Mouse (Mus musculus) MEL (cell line): ENCODE data around the gene Sall1. TPM values are rescaled to one million over a fixed set of nuclear protein-coding genes. Genes with fewer than 3 reads are reported as not detected.

Experiments used
- DNase-seq: peaks from one replicate; pipeline ENCODE4 v3.0.0; 2011; ENCODE audit warnings: low read depth, low spot score
- H3K27ac ChIP-seq: 2 replicates; pipeline ENCODE4 v1.5.1; 2012; ENCODE audit warnings: low read depth, mild to moderate bottlenecking, control low read depth, low read length, moderate library complexity; ENCODE audit not compliant: control insufficient read depth
- H3K27me3 ChIP-seq, 2 experiments: fragments of 150-350 bp in 1 of 2; sonication (generic) in 1 of 2; 2 replicates each; pipeline ENCODE4 v1.6.1; 2012; ENCODE audit warnings: low read length in 2 of 2, mild to moderate bottlenecking in 2 of 2, improper control_type of control experiment in 1 of 2, moderate library complexity in 1 of 2; ENCODE audit not compliant: insufficient read depth in 2 of 2, control insufficient read depth in 1 of 2
- H3K36me3 ChIP-seq, 2 experiments: 2 replicates each; pipeline ENCODE4 v1.6.1; 2012 to 2014; ENCODE audit warnings: low read length in 2 of 2, improper control_type of control experiment in 1 of 2, inconsistent platforms in 1 of 2, mild to moderate bottlenecking in 1 of 2; ENCODE audit not compliant: insufficient read depth in 2 of 2, control insufficient read depth in 1 of 2
- H3K4me1 ChIP-seq, 2 experiments: fragments of 150-350 bp in 1 of 2; sonication (generic) in 1 of 2; 2 replicates each; pipeline ENCODE4 v1.6.1; 2012; ENCODE audit warnings: low read length in 2 of 2, improper control_type of control experiment in 1 of 2, mild to moderate bottlenecking in 1 of 2; ENCODE audit not compliant: insufficient read depth in 2 of 2, control insufficient read depth in 1 of 2
- H3K4me3 ChIP-seq, 2 experiments: fragments of 150-350 bp in 1 of 2; sonication (generic) in 1 of 2; 2 replicates each; pipeline ENCODE4 v1.5.1; 2012; ENCODE audit warnings: low read depth in 2 of 2, low read length in 2 of 2, mild to moderate bottlenecking in 2 of 2, moderate library complexity in 2 of 2, control low read depth in 1 of 2, improper control_type of control experiment in 1 of 2; ENCODE audit not compliant: control insufficient read depth in 1 of 2, insufficient read depth in 1 of 2
- H3K79me2 ChIP-seq: 2 replicates; pipeline ENCODE4 v1.6.1; 2012; ENCODE audit warnings: mild to moderate bottlenecking, low read length, moderate library complexity; ENCODE audit not compliant: control insufficient read depth, poor library complexity, insufficient read depth
- H3K9ac ChIP-seq: 2 replicates; pipeline ENCODE4 v1.6.1; 2012; ENCODE audit warnings: low read depth, mild to moderate bottlenecking, control low read depth, low read length, moderate library complexity; ENCODE audit not compliant: control insufficient read depth, poor library complexity, severe bottlenecking
- H3K9me3 ChIP-seq: fragments of 150-350 bp; sonication (generic); replicated peaks from 2 replicates; pipeline ENCODE4 v1.6.1; 2012; ENCODE audit warnings: mild to moderate bottlenecking, low read length, improper control_type of control experiment, moderate library complexity; ENCODE audit not compliant: insufficient read depth
- CHD1 ChIP-seq: IDR thresholded peaks from 2 replicates; pipeline ENCODE4 v1.6.1; 2012; ENCODE audit warnings: low read depth, mild to moderate bottlenecking, inconsistent platforms, low read length, improper control_type of control experiment
- CHD2 ChIP-seq: IDR thresholded peaks from 2 replicates; pipeline ENCODE4 v1.6.1; 2011; ENCODE audit warnings: low read length, improper control_type of control experiment
- CTCF ChIP-seq, 3 experiments: IDR thresholded peaks in 2 of 3; conservative IDR thresholded peaks in 1 of 3; 2 replicates each; pipeline ENCODE4 v1.5.1; 2011 to 2012; ENCODE audit warnings: low read length in 3 of 3, low read depth in 2 of 3, mild to moderate bottlenecking in 2 of 3, improper control_type of control experiment in 1 of 3, inconsistent platforms in 1 of 3, mixed read lengths in 1 of 3, moderate library complexity in 1 of 3; ENCODE audit not compliant: control insufficient read depth in 1 of 3, insufficient read depth in 1 of 3, poor library complexity in 1 of 3, severe bottlenecking in 1 of 3
- EP300 ChIP-seq, 2 experiments: IDR thresholded peaks; 2 replicates each; pipeline ENCODE4 v1.6.1; 2011; ENCODE audit warnings: improper control_type of control experiment in 2 of 2, low read length in 2 of 2, low read depth in 1 of 2, mild to moderate bottlenecking in 1 of 2
- GATA1 ChIP-seq: IDR thresholded peaks from 2 replicates; pipeline ENCODE4 v1.6.1; 2011; ENCODE audit warnings: low read depth, low read length, improper control_type of control experiment
- HCFC1 ChIP-seq: IDR thresholded peaks from 2 replicates; pipeline ENCODE4 v1.6.1; 2012; ENCODE audit warnings: low read depth, mild to moderate bottlenecking, inconsistent platforms, low read length, improper control_type of control experiment, moderate library complexity
- KAT2A ChIP-seq: conservative IDR thresholded peaks from 2 replicates; pipeline ENCODE4 v1.6.1; 2012; ENCODE audit warnings: low read depth, low read length, improper control_type of control experiment, inconsistent platforms
- MAFK ChIP-seq: IDR thresholded peaks from 2 replicates; pipeline ENCODE4 v1.6.1; 2011; ENCODE audit warnings: low read depth, mild to moderate bottlenecking, low read length, improper control_type of control experiment, borderline replicate concordance
- MAX ChIP-seq: IDR thresholded peaks from 2 replicates; pipeline ENCODE4 v1.6.1; 2011; ENCODE audit warnings: low read length, improper control_type of control experiment
- MEF2A ChIP-seq: IDR thresholded peaks from 2 replicates; pipeline ENCODE4 v1.6.1; 2014; ENCODE audit warnings: low read depth, mild to moderate bottlenecking, inconsistent platforms, low read length, improper control_type of control experiment; ENCODE audit not compliant: poor library complexity, insufficient replicate concordance, severe bottlenecking; ENCODE audit errors: extremely low read depth
- MYB ChIP-seq: IDR thresholded peaks from 2 replicates; pipeline ENCODE4 v1.6.1; 2011; ENCODE audit warnings: mild to moderate bottlenecking, low read depth, low read length, improper control_type of control experiment
- MYC ChIP-seq: IDR thresholded peaks from 2 replicates; pipeline ENCODE4 v1.6.1; 2011; ENCODE audit warnings: low read depth, mild to moderate bottlenecking, low read length, improper control_type of control experiment, moderate library complexity
- POLR2A ChIP-seq, 2 experiments: IDR thresholded peaks; 2 replicates each; pipeline ENCODE4 v1.6.1; 2011 to 2012; ENCODE audit warnings: low read length in 2 of 2, mild to moderate bottlenecking in 2 of 2, control low read depth in 1 of 2, improper control_type of control experiment in 1 of 2, low read depth in 1 of 2, moderate library complexity in 1 of 2; ENCODE audit not compliant: control insufficient read depth in 1 of 2, insufficient read depth in 1 of 2, poor library complexity in 1 of 2
- POLR2AphosphoS2 ChIP-seq: IDR thresholded peaks from 2 replicates; pipeline ENCODE4 v1.6.1; 2011; ENCODE audit warnings: low read length, improper control_type of control experiment
- POLR2AphosphoS5 ChIP-seq: IDR thresholded peaks from 2 replicates; pipeline ENCODE4 v1.6.1; 2012; ENCODE audit warnings: low read depth, borderline replicate concordance, mild to moderate bottlenecking, inconsistent platforms, low read length, moderate library complexity, mixed read lengths
- RAD21 ChIP-seq: IDR thresholded peaks from 2 replicates; pipeline ENCODE4 v1.6.1; 2011; ENCODE audit warnings: mild to moderate bottlenecking, low read depth, low read length, improper control_type of control experiment
- RCOR1 ChIP-seq: IDR thresholded peaks from 2 replicates; pipeline ENCODE4 v1.6.1; 2012; ENCODE audit warnings: low read depth, mild to moderate bottlenecking, inconsistent platforms, low read length, improper control_type of control experiment
- SIN3A ChIP-seq: IDR thresholded peaks from 2 replicates; pipeline ENCODE4 v1.6.1; 2012; ENCODE audit warnings: low read length, improper control_type of control experiment, inconsistent platforms
- SMC3 ChIP-seq: IDR thresholded peaks from 2 replicates; pipeline ENCODE4 v1.6.1; 2011; ENCODE audit warnings: low read depth, low read length, improper control_type of control experiment
- TAL1 ChIP-seq: IDR thresholded peaks from 2 replicates; pipeline ENCODE4 v1.6.1; 2012; ENCODE audit warnings: mild to moderate bottlenecking, inconsistent platforms, low read length, moderate library complexity, mixed read lengths
- TCF12 ChIP-seq: IDR thresholded peaks from 2 replicates; pipeline ENCODE4 v1.6.1; 2014; ENCODE audit warnings: low read depth, mild to moderate bottlenecking, inconsistent platforms, low read length, improper control_type of control experiment, moderate library complexity
- UBTF ChIP-seq: IDR thresholded peaks from 2 replicates; pipeline ENCODE4 v1.6.1; 2012; ENCODE audit warnings: low read depth, mild to moderate bottlenecking, inconsistent platforms, low read length, improper control_type of control experiment, moderate library complexity, borderline replicate concordance; ENCODE audit not compliant: insufficient read depth
- ZC3H11A ChIP-seq: IDR thresholded peaks from 2 replicates; pipeline ENCODE4 v1.6.1; 2012; ENCODE audit warnings: low read depth, mild to moderate bottlenecking, inconsistent platforms, low read length, improper control_type of control experiment
- ZKSCAN1 ChIP-seq: IDR thresholded peaks from 2 replicates; pipeline ENCODE4 v1.6.1; 2012; ENCODE audit warnings: low read depth, mild to moderate bottlenecking, inconsistent platforms, low read length, improper control_type of control experiment, moderate library complexity
- ZNF384 ChIP-seq: IDR thresholded peaks from 2 replicates; pipeline ENCODE4 v1.6.1; 2012; ENCODE audit warnings: low read depth, mild to moderate bottlenecking, inconsistent platforms, low read length, improper control_type of control experiment
- polyA plus RNA-seq, 2 experiments: library from polyadenylated mRNA; stranded (reverse) in 1 of 2; unstranded in 1 of 2; fragments of >175 nt in 1 of 2; fragments of >200 nt in 1 of 2; gene quantifications; 2 replicates each; pipeline versions ENCODE4 v1.2.1 to v1.2.4; 2012; ENCODE audit warnings: low replicate concordance in 2 of 2, low read depth in 1 of 2; ENCODE audit not compliant: insufficient read length in 2 of 2, insufficient read depth in 1 of 2, missing spikeins in 1 of 2
- total RNA-seq: library from RNA; depleted of rRNA; stranded (reverse); fragments of 300-350 nt; gene quantifications from 2 replicates; pipeline ENCODE4 v1.2.3, GENCODE M21; 2012

Sall1 gene
- total and polyA plus RNA-seq, 3 experiments: not detected

GRCm38 (mm10) chr8:88991780-88992509 is 52.0 kb downstream of the Sall1 start:
- Histone ChIP-seq H3K4me3 (no peak overlapping the region), H3K36me3 (no peaks in the 10 kb centered on the region), H3K27ac (no peak overlapping the region), H3K9ac (no peak overlapping the region), H3K79me2 (no peaks in the 10 kb centered on the region), H3K27me3 (no peaks in the 10 kb centered on the region), H3K9me3 (no peaks in the 10 kb centered on the region), H3K4me1 (no peaks in the 10 kb centered on the region)
- no peak for DNase-seq
- TF ChIP-seq GATA1: no peak
- no peak for TF ChIP-seq ZNF384
- TF ChIP-seq RAD21: no peak
- no peak for TF ChIP-seq HCFC1
- TF ChIP-seq ZC3H11A: no peak
- TF ChIP-seq TAL1: no peak
- no peak for TF ChIP-seq CHD2
- TF ChIP-seq MAFK: no peak
- no peak for TF ChIP-seq SMC3
- no peak for TF ChIP-seq POLR2AphosphoS5
- no peak for TF ChIP-seq POLR2AphosphoS2

GRCm38 (mm10) chr8:88991176-88991575 is 52.8 kb downstream of the Sall1 start:
- no peak for TF ChIP-seq SIN3A
- TF ChIP-seq POLR2AphosphoS2: no peak
- TF ChIP-seq GATA1: no peak
- TF ChIP-seq CHD2: no peak
- no peak for TF ChIP-seq CTCF (IDR thresholded peaks at IDR 0.05 in 2 of 3, conservative IDR thresholded peaks at IDR 0.05 in 1 of 3; ENCODE audit: control insufficient read depth in 1 of 3, insufficient read depth in 1 of 3, low read depth in 2 of 3, low read length in 3 of 3, poor library complexity in 1 of 3, severe bottlenecking in 1 of 3)
- no peak for TF ChIP-seq MEF2A
- TF ChIP-seq POLR2AphosphoS5: no peak
- TF ChIP-seq KAT2A: no peak
- no peak for TF ChIP-seq MYB
- no peak for TF ChIP-seq SMC3
- no peak for TF ChIP-seq CHD1
- TF ChIP-seq POLR2A (IDR thresholded peaks at IDR 0.05; ENCODE audit: control insufficient read depth in 1 of 2, insufficient read depth in 1 of 2, low read depth in 1 of 2, low read length in 2 of 2, poor library complexity in 1 of 2): no peak
- no peak for TF ChIP-seq MYC
- TF ChIP-seq HCFC1: no peak
- TF ChIP-seq MAX: no peak
- no peak for TF ChIP-seq ZKSCAN1
- TF ChIP-seq RCOR1: no peak
- no peak for TF ChIP-seq TCF12
- no peak for TF ChIP-seq UBTF
- TF ChIP-seq EP300 (IDR thresholded peaks at IDR 0.05; ENCODE audit: low read depth in 1 of 2, low read length in 2 of 2): no peak
- Histone ChIP-seq H3K27me3 (no peaks in the 10 kb centered on the region), H3K4me3 (no peak overlapping the region), H3K79me2 (no peaks in the 10 kb centered on the region), H3K27ac (no peak overlapping the region), H3K9me3 (no peaks in the 10 kb centered on the region), H3K36me3 (no peaks in the 10 kb centered on the region), H3K4me1 (no peaks in the 10 kb centered on the region), H3K9ac (no peak overlapping the region)
- DNase-seq: no peak
